Mouse (Mus musculus) C2C12 (cell line): ENCODE data around the gene Nexn. TPM values are rescaled to one million over a fixed set of nuclear protein-coding genes. Genes with fewer than 3 reads are reported as not detected.
"Not testable (repeated sequence)": the region's sequence is repeated elsewhere in the genome, so short reads cannot be mapped to it uniquely, and the experiment has no call there.

Experiments used
- H3K27me3 ChIP-seq: one replicate; pipeline ENCODE4 v1.6.1; 2011; ENCODE audit not compliant: control insufficient read depth, insufficient read depth, insufficient read length
- H3K36me3 ChIP-seq: one replicate; pipeline ENCODE4 v1.6.1; 2011; ENCODE audit not compliant: control insufficient read depth, insufficient read depth
- H3K4me3 ChIP-seq: one replicate; pipeline ENCODE4 v1.5.1; 2011; ENCODE audit warnings: mild to moderate bottlenecking, control low read depth; ENCODE audit not compliant: poor library complexity, insufficient read depth, severe bottlenecking
- H3K79me2 ChIP-seq: one replicate; pipeline ENCODE4 v1.6.1; 2011; ENCODE audit not compliant: control insufficient read depth, insufficient read depth
- H3K79me3 ChIP-seq: one replicate; pipeline ENCODE4 v1.6.1; 2011; ENCODE audit warnings: low read depth, control low read depth
- H3ac ChIP-seq: one replicate; pipeline ENCODE3; 2011; ENCODE audit warnings: low read depth; ENCODE audit not compliant: control insufficient read depth, insufficient read length
- CEBPB ChIP-seq: IDR thresholded peaks from one replicate; pipeline ENCODE4 v1.6.1; 2011; ENCODE audit warnings: low read depth, mild to moderate bottlenecking, control low read depth, moderate library complexity
- CTCF ChIP-seq: IDR thresholded peaks from one replicate; pipeline ENCODE4 v1.5.1; 2011; ENCODE audit not compliant: control insufficient read depth, insufficient read depth, insufficient read length
- FOSL1 ChIP-seq: IDR thresholded peaks from one replicate; pipeline ENCODE4 v1.8.0; 2011; ENCODE audit warnings: mild to moderate bottlenecking, low read length; ENCODE audit not compliant: poor library complexity, insufficient read depth, severe bottlenecking
- MAX ChIP-seq: IDR thresholded peaks from one replicate; pipeline ENCODE4 v1.6.1; 2011; ENCODE audit warnings: mild to moderate bottlenecking, control low read depth
- MYOD1 ChIP-seq: IDR thresholded peaks from one replicate; pipeline ENCODE4 v1.6.1; 2011; ENCODE audit warnings: low read depth; ENCODE audit not compliant: control insufficient read depth, insufficient read length
- MYOG ChIP-seq: IDR thresholded peaks from one replicate; pipeline ENCODE4 v1.6.1; 2011; ENCODE audit not compliant: control insufficient read depth, insufficient read length; ENCODE audit errors: extremely low read depth
- USF1 ChIP-seq: IDR thresholded peaks from one replicate; pipeline ENCODE4 v1.6.1; 2011; ENCODE audit warnings: low read depth, mild to moderate bottlenecking, control low read depth, moderate library complexity
- long read RNA-seq, 2 experiments: library from polyadenylated mRNA; unstranded; transcript quantifications; one replicate each; pipeline ENCODE4 v2.0.0; 2019 to 2020
- polyA plus RNA-seq: library from polyadenylated mRNA; unstranded; fragments of >200 nt; fragmentation: generic; extraction: Trizol; gene quantifications from one replicate; pipeline ENCODE4 v1.2.1, GENCODE M21; 2012; ENCODE audit warnings: missing spikeins

Nexn gene
- polyA plus RNA-seq, result 13.5 TPM
- long read RNA-seq, experiment 1, partial matches to known transcripts, result 14 of 24 reads
- long read RNA-seq, experiment 1, other reads (novel, unspliced or antisense), result 6 of 24 reads
- long read RNA-seq, experiment 2, partial matches to known transcripts, result 1 of 3 reads
- long read RNA-seq, experiment 2, other reads (novel, unspliced or antisense), result 2 of 3 reads

- Histone ChIP-seq H3K36me3 (no peaks in the 10 kb centered on the region), H3K79me2 (peaks cover 43% of the 10 kb centered on the region), H3K4me3 (peak within 1 kb of the TSS; percentile 48), H3K79me3 (peaks cover 8% of the 10 kb centered on the region), H3ac (peak within 1 kb of the TSS; percentile 94), H3K27me3 (no peaks in the 10 kb centered on the region)
- no peak for TF ChIP-seq MAX
- no peak for TF ChIP-seq CTCF
- no peak for TF ChIP-seq FOSL1
- no peak for TF ChIP-seq MYOD1
- TF ChIP-seq USF1, result no peak
- TF ChIP-seq MYOG, result no peak
- TF ChIP-seq CEBPB, result no peak
Observed at GRCm38 (mm10) chr3:152266036-152266421, at the start of gene Nexn. Gene Nexn (minus strand): TSS chr3:152266350.

GRCm38 (mm10) chr3:152315613-152316012, 49.5 kb upstream of the Nexn start:
- Histone ChIP-seq H3K4me3 (no peak overlapping the region), H3K79me2 (no peaks in the 10 kb centered on the region), H3ac (no peak overlapping the region), H3K79me3 (no peaks in the 10 kb centered on the region), H3K36me3 (no peaks in the 10 kb centered on the region), H3K27me3 (no peaks in the 10 kb centered on the region)
- TF ChIP-seq MYOG (no peak), FOSL1 (no peak), CTCF (peak; percentile 95), MYOD1 (no peak), CEBPB (no peak), USF1 (no peak), MAX (no peak)

DNA sequence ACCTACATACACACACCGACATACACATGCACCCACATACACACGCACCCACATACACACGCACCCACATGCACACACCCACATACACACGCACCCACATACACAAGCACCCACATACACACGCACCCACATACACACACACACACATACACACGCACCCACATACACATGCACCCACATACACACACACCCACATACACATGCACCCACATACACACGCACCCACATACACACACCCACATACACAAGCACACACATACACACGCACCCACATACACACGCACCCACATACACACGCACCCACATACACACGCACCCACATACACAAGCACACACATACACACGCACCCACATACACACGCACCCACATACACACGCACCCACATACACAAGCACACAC, 48.5 kb upstream of the Nexn start:
- H3K79me2 ChIP-seq, H3K36me3 ChIP-seq, H3K79me3 ChIP-seq, H3K27me3 ChIP-seq, H3K4me3 ChIP-seq, H3ac ChIP-seq: not testable (repeated sequence)

GRCm38 (mm10) chr3:152309250-152309645, 43.1 kb upstream of the Nexn start:
- no peak overlapping the region for H3K4me3 ChIP-seq
- TF ChIP-seq USF1 (no peak), FOSL1 (no peak), CEBPB (no peak), MAX (no peak), CTCF (no peak), MYOD1 (no peak), MYOG (no peak)
- no peaks in the 10 kb centered on the region for H3K79me2 ChIP-seq
- no peaks in the 10 kb centered on the region for H3K27me3 ChIP-seq
- no peaks in the 10 kb centered on the region for H3K79me3 ChIP-seq
- no peaks in the 10 kb centered on the region for H3K36me3 ChIP-seq
- H3ac ChIP-seq, result no peak overlapping the region

- H3K27me3 ChIP-seq, result no peaks in the 10 kb centered on the region
- no peak for TF ChIP-seq MYOG
- no peak for TF ChIP-seq MYOD1
- no peak for TF ChIP-seq FOSL1
- H3K79me3 ChIP-seq, result no peaks in the 10 kb centered on the region
Observed at GRCm38 (mm10) chr3:152308485-152309249, 42.5 kb upstream of the Nexn start.

DNA sequence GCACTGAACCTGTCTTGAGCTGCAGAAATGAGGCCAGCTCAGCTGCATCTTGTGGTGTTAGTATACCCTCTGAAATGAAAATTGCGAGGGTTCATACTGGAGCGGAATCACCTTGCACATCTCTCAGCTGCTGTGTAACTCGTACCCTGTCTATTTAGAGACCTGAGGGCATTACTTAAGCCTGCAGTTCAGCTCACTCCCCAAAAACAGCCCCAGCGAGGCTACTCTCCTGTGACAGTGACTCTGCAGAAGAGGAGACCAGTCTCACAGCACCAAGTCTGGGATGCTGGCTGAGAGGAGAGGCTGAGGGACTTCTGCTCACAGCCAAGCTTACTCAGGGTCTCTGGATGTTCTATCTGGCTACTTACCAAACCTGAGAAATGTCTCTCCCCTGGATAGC, 39.8 kb upstream of the Nexn start:
- no peak overlapping the region for H3ac ChIP-seq
- no peaks in the 10 kb centered on the region for H3K27me3 ChIP-seq
- TF ChIP-seq CEBPB (no peak), MAX (no peak), MYOD1 (no peak), MYOG (no peak), FOSL1 (no peak), CTCF (no peak), USF1 (no peak)
- H3K79me2 ChIP-seq, result no peaks in the 10 kb centered on the region
- no peaks in the 10 kb centered on the region for H3K36me3 ChIP-seq
- no peak overlapping the region for H3K4me3 ChIP-seq
- no peaks in the 10 kb centered on the region for H3K79me3 ChIP-seq

More at GRCm38 (mm10) chr3:152308485-152309249, 42.5 kb upstream of the Nexn start:
- Histone ChIP-seq H3K79me2 (no peaks in the 10 kb centered on the region), H3K36me3 (no peaks in the 10 kb centered on the region), H3K4me3 (no peak overlapping the region), H3ac (no peak overlapping the region)
